Mouse (Mus musculus) liver, postnatal 0 days (tissue): ENCODE measurements around the gene Olfr156.

Experiments used
- CTCF ChIP-seq: sonication (generic); IDR thresholded peaks from 2 replicates; pipeline ENCODE4 v1.5.1; 2016; ENCODE audit warnings: antibody characterized with exemption, low read depth
- EP300 ChIP-seq: IDR thresholded peaks from 2 replicates; pipeline ENCODE4 v1.6.1; 2016; ENCODE audit warnings: antibody characterized with exemption, low read depth, mild to moderate bottlenecking

DNA sequence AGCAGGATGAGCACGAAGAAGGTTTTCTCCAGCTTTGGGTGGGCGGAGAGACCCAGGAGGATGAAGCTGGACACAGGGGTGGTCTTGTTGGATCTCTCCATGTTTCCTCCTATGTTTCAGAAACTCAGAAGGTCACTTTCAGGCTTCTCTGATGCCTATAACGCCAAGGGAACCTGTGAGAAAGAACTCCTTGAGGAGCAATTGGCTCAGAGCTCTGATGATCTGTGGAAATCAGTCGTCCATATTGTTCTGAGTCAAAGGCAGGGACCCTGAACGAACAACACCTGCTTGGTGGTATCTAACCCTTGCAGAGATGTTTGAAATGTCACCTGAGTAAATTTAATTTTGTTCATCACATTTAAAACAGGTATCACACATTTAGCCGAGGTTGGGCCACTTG, 52.8 kb downstream of the Olfr156 start, which contains the start of gene Olfr159:
- TF ChIP-seq CTCF (no peak), EP300 (no peak)
